Mouse (Mus musculus) liver, adult 2 months (tissue): ENCODE measurements around the gene Spred1. TPM values are rescaled to one million over a fixed set of nuclear protein-coding genes. Genes with fewer than 3 reads are reported as not detected.

Source experiments
- DNase-seq: peaks from one replicate; pipeline ENCODE4 v3.0.0-alpha.2; 2011; ENCODE audit warnings: low read depth, low spot score; ENCODE audit errors: extremely low read depth
- H3K27ac ChIP-seq: fragments of 200-500 bp; replicated peaks from 2 replicates; pipeline ENCODE4 v1.5.1; 2012; ENCODE audit warnings: low read depth, mild to moderate bottlenecking, control low read depth, inconsistent platforms, low read length; ENCODE audit not compliant: insufficient read depth
- H3K27me3 ChIP-seq: fragments of 200-500 bp; 2 replicates; pipeline ENCODE4 v1.6.1; 2012; ENCODE audit warnings: mild to moderate bottlenecking, moderate library complexity, low read length, inconsistent platforms; ENCODE audit not compliant: control insufficient read depth, insufficient read depth
- H3K36me3 ChIP-seq: fragments of 200-500 bp; 2 replicates; pipeline ENCODE4 v1.6.1; 2012; ENCODE audit warnings: low read length, inconsistent platforms; ENCODE audit not compliant: control insufficient read depth, insufficient read depth
- H3K4me1 ChIP-seq: fragments of 200-500 bp; 2 replicates; pipeline ENCODE4 v1.6.1; 2011; ENCODE audit warnings: low read length; ENCODE audit not compliant: control insufficient read depth, insufficient read depth
- H3K4me3 ChIP-seq: fragments of 200-500 bp; 2 replicates; pipeline ENCODE4 v1.5.1; 2011; ENCODE audit warnings: low read depth, mild to moderate bottlenecking, control low read depth, low read length, moderate library complexity; ENCODE audit not compliant: insufficient read depth
- H3K79me2 ChIP-seq: fragments of 200-500 bp; 2 replicates; pipeline ENCODE4 v1.6.1; 2012; ENCODE audit warnings: inconsistent platforms, mild to moderate bottlenecking, low read length, moderate library complexity; ENCODE audit not compliant: control insufficient read depth, insufficient read depth
- H3K9ac ChIP-seq: fragments of 200-500 bp; 2 replicates; pipeline ENCODE4 v1.6.1; 2012; ENCODE audit warnings: low read depth, mild to moderate bottlenecking, control low read depth, inconsistent platforms, low read length
- CTCF ChIP-seq: fragments of 200-500 bp; IDR thresholded peaks from 2 replicates; pipeline ENCODE4 v1.5.1; 2011; ENCODE audit warnings: low read depth, low read length, control low read depth
- POLR2A ChIP-seq: fragments of 200-500 bp; IDR thresholded peaks from 2 replicates; pipeline ENCODE4 v1.6.1; 2011; ENCODE audit warnings: low read length, control low read depth; ENCODE audit not compliant: insufficient read depth; ENCODE audit errors: extremely low read depth
- WGBS: fragments of 180-500 bp; shearing (Covaris S2); methylation state at CpG from one replicate; pipeline ENCODE4 v1.1.7; 2018; 5-methylcytosine and 5-hydroxymethylcytosine counted together
- polyA plus RNA-seq: library from polyadenylated mRNA; depleted of rRNA; stranded (reverse); fragments of >200 nt; gene quantifications from 2 replicates; pipeline ENCODE4 v1.2.3, GENCODE M21; 2012
- total RNA-seq: library from RNA; depleted of rRNA; stranded (reverse); fragments of >200 nt; gene quantifications from 2 replicates; pipeline ENCODE4 v1.2.3, GENCODE M21; 2014

Spred1 gene
- total and polyA plus RNA-seq, 2 experiments: 2.4 to 15.5 TPM

- Histone ChIP-seq H3K79me2 (no peaks in the 10 kb centered on the region), H3K27ac (no peak overlapping the region), H3K4me1 (no peaks in the 10 kb centered on the region), H3K9ac (no peak overlapping the region), H3K36me3 (no peaks in the 10 kb centered on the region), H3K4me3 (no peak overlapping the region), H3K27me3 (no peaks in the 10 kb centered on the region)
- 15% methylated on average over 3 of the region's 3 CpGs for WGBS
- TF ChIP-seq POLR2A (no peak), CTCF (no peak)
- DNase-seq: no peak
Measured at GRCm38 (mm10) chr2:117204534-117204933, 83.4 kb downstream of the Spred1 start.

GRCm38 (mm10) chr2:117205066-117205465 is 83.9 kb downstream of the Spred1 start:
- no peaks in the 10 kb centered on the region for H3K27me3 ChIP-seq
- no peaks in the 10 kb centered on the region for H3K36me3 ChIP-seq
- no peaks in the 10 kb centered on the region for H3K4me1 ChIP-seq
- H3K79me2 ChIP-seq: no peaks in the 10 kb centered on the region
- no peak for DNase-seq
- TF ChIP-seq POLR2A (no peak), CTCF (no peak)
- 91% methylated on average over 6 of the region's 6 CpGs for WGBS
- H3K4me3 ChIP-seq: no peak overlapping the region
- H3K9ac ChIP-seq: no peak overlapping the region
- H3K27ac ChIP-seq: no peak overlapping the region

GRCm38 (mm10) chr2:117210416-117211085 is 89.4 kb downstream of the Spred1 start:
- H3K4me3 ChIP-seq: no peak overlapping the region
- H3K27ac ChIP-seq: no peak overlapping the region
- H3K9ac ChIP-seq: no peak overlapping the region
- DNase-seq: peak; percentile 35
- no peaks in the 10 kb centered on the region for H3K27me3 ChIP-seq
- no peaks in the 10 kb centered on the region for H3K79me2 ChIP-seq
- WGBS: 6% methylated on average over 6 of the region's 6 CpGs
- no peaks in the 10 kb centered on the region for H3K36me3 ChIP-seq
- TF ChIP-seq POLR2A: no peak
- TF ChIP-seq CTCF: no peak
- H3K4me1 ChIP-seq: no peaks in the 10 kb centered on the region

- H3K4me3 ChIP-seq: no peak overlapping the region
- DNase-seq: no peak
Measured at GRCm38 (mm10) chr2:117216152-117216551, 95.0 kb downstream of the Spred1 start.

GRCm38 (mm10) chr2:117217695-117218216 is 96.6 kb downstream of the Spred1 start:
- Histone ChIP-seq H3K27ac (no peak overlapping the region), H3K4me1 (no peaks in the 10 kb centered on the region), H3K27me3 (no peaks in the 10 kb centered on the region), H3K79me2 (no peaks in the 10 kb centered on the region), H3K9ac (no peak overlapping the region), H3K36me3 (no peaks in the 10 kb centered on the region), H3K4me3 (no peak overlapping the region)
- no peak for DNase-seq
- TF ChIP-seq POLR2A (no peak), CTCF (no peak)
- 20% methylated on average over 15 of the region's 15 CpGs for WGBS

More at GRCm38 (mm10) chr2:117216152-117216551, 95.0 kb downstream of the Spred1 start:
- H3K79me2 ChIP-seq: no peaks in the 10 kb centered on the region
- H3K27me3 ChIP-seq: no peaks in the 10 kb centered on the region
- no peak overlapping the region for H3K9ac ChIP-seq
- 55% methylated on average over 2 of the region's 2 CpGs for WGBS
- H3K4me1 ChIP-seq: no peaks in the 10 kb centered on the region
- TF ChIP-seq CTCF: peak; percentile 24; the same call in 1 of the 2 replicates
- no peak for TF ChIP-seq POLR2A
- H3K27ac ChIP-seq: no peak overlapping the region
- no peaks in the 10 kb centered on the region for H3K36me3 ChIP-seq

- WGBS: 90% methylated on average over 4 of the region's 4 CpGs
- no peaks in the 10 kb centered on the region for H3K4me1 ChIP-seq
- TF ChIP-seq POLR2A (no peak), CTCF (no peak)
Measured at GRCm38 (mm10) chr2:117219536-117219935, 98.4 kb downstream of the Spred1 start.

More at GRCm38 (mm10) chr2:117219536-117219935, 98.4 kb downstream of the Spred1 start:
- H3K79me2 ChIP-seq: no peaks in the 10 kb centered on the region
- no peak overlapping the region for H3K27ac ChIP-seq
- DNase-seq: no peak
- H3K4me3 ChIP-seq: no peak overlapping the region
- H3K9ac ChIP-seq: no peak overlapping the region
- H3K27me3 ChIP-seq: no peaks in the 10 kb centered on the region
- H3K36me3 ChIP-seq: no peaks in the 10 kb centered on the region
